Mouse (Mus musculus): ENCODE measurements around the gene Fam149b.

DNA sequence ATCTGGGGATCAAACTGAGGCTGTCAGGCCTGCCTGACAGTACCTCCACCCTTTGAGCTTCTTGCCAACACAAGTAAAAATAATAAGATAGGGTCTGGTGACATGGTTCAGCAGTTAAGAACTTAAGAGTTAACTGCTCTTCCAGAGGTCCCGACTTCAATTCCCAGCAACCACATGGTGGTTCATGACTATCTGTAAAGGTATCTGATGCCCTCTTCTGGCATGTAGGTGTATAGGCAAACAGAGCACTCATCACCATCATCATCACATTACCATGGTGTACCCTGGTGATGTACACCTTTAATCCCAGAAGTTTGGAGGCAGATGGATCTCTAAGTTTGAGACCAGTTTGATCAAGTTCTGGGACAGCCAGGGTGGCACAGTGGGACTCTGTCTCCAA lies 80.6 kb downstream of the Fam149b start:
- TF ChIP-seq CTCF (conservative IDR thresholded peaks at IDR 0.05; ENCODE audit: insufficient read depth, insufficient read length, low read depth, low read length): no peak
- no peak for TF ChIP-seq POLR2A (IDR thresholded peaks at IDR 0.05; ENCODE audit: low read depth, low read length)
